Mouse (Mus musculus) lung, postnatal 0 days (tissue): ENCODE measurements around the gene S100z.

ENCODE experiments used
- CTCF ChIP-seq: IDR thresholded peaks from 2 replicates; pipeline ENCODE4 v1.5.1; 2016; ENCODE audit warnings: antibody characterized with exemption, mild to moderate bottlenecking
- EP300 ChIP-seq: IDR thresholded peaks from 2 replicates; pipeline ENCODE4 v1.6.1; 2016; ENCODE audit warnings: antibody characterized with exemption, mild to moderate bottlenecking, control low read depth

DNA sequence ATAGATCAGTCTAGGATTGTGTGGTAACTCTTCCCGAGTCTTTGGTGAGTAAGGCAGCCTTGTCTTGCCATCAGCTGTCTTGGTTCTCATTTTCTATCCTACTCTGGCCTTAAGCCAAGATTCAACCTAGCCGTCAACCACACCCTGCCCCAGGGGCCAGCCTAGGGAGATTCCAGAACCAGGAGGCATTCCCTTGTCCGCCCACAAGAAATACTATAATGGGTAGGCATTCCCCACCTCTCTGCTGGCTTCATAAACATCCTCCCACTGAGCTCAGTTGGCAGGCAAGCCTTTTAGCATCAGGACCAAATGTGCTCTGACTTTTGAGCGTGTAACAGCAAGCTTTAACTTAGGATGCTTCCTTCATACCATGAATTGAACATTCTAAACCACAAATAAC, 36.2 kb upstream of the S100z start:
- TF ChIP-seq CTCF, result no peak
- no peak for TF ChIP-seq EP300
